Mouse (Mus musculus): Measurements from ENCODE around the gene Aff2.

The Aff2 gene

GRCm38 (mm10) chrX:69801890-69802439, 441.9 kb downstream of the Aff2 start:
- DNase-seq, result no peak

- DNase-seq, result no peak
These were observed 442.4 kb downstream of the Aff2 start for GRCm38 (mm10) chrX:69802481-69802880.

GRCm38 (mm10) chrX:69811798-69812197, 451.7 kb downstream of the Aff2 start:
- DNase-seq, result no peak

- DNase-seq, result no peak
These were observed 455.0 kb downstream of the Aff2 start for GRCm38 (mm10) chrX:69815054-69815453.

GRCm38 (mm10) chrX:69817679-69818078, 457.6 kb downstream of the Aff2 start:
- DNase-seq, result no peak

GRCm38 (mm10) chrX:69818188-69818587, 458.1 kb downstream of the Aff2 start:
- DNase-seq, result no peak

- DNase-seq, result no peak
These were observed 507.5 kb downstream of the Aff2 start for GRCm38 (mm10) chrX:69867601-69868000.

GRCm38 (mm10) chrX:69891713-69892112, 531.6 kb downstream of the Aff2 start:
- no peak for DNase-seq

All from cerebellum, adult 9-10 months (tissue).